Mouse (Mus musculus): ENCODE data around the gene Msl3. TPM values are rescaled to one million over a fixed set of nuclear protein-coding genes. Genes with fewer than 3 reads are reported as not detected.
"Not testable (repeated sequence)": the region's sequence is repeated elsewhere in the genome, so short reads cannot be mapped to it uniquely, and the experiment has no call there.

Msl3 gene
- 15.3 and 15.4 TPM in 2 replicates for polyA plus RNA-seq (2015; fragmentation: Nextera tagmentation; extraction: Ambion mirVana)

DNA sequence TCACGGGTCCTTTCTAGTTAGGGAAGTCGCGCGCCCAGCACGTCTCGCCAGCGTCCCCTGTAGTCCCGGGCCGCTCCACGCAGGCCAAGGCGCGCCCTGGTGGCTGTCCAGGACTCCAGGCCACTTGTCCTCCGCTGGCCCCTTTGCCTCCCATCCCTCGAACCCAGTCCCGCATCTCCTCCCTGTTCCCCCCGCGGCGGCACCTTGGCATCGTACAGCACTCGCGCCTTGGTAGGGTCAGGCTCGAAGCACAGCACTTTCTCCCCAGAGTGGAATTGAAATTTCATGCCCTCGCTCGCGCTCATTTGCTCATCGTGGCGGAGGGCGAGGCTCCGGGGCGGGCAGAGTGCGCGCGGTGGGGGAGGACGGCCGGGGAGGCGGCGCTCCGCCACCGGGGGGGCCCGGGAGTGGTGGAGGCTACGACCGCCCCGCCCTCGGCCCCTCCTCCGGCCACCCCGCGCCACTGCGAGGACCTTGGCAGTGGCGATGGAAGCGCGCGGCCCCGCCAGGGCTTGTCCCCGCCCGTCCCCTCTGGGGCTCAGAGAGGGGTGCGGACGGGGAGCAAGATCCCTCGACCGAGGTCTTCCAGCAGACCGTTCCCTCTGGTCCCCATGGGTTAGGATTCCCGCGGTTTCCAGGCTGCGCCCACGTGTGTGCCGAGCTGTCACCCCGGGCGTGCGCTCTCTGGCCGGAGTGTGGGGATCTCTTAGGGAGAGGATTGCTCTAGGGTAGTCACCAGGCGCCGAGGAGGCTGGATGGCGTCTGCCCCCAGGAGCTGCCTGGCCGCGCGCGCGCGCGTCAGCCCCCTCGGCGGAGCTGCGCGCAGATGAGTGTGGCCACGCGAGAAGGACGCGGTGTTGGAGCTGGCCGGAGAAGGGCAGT is at the start of gene Msl3:
Msl3 (minus strand) TSS at position 374 of the 882 bp plus-strand sequence.
- Histone ChIP-seq H3K4me1 (replicated peaks) (no peaks in the 10 kb centered on the region; the same call in 1 of the 2 replicates), H3K4me3 (replicated peaks) (peak within 1 kb of the TSS; percentile 63), H3K36me3 (replicated peaks) (peaks cover 17% of the 10 kb centered on the region), H3K27me3 (no peaks in the 10 kb centered on the region), H3K9me3 (replicated peaks) (no peaks in the 10 kb centered on the region), H3K9ac (peak within 1 kb of the TSS; percentile 59), H3K27ac (replicated peaks) (peak within 1 kb of the TSS; percentile 94), H3K4me2 (peak within 1 kb of the TSS; percentile 81)
- ATAC-seq (ENCODE audit: insufficient read depth) = peak; percentile 94
- 23% methylated on average over 88 of the region's 88 CpGs for WGBS (ENCODE audit: insufficient replicate concordance)

DNA sequence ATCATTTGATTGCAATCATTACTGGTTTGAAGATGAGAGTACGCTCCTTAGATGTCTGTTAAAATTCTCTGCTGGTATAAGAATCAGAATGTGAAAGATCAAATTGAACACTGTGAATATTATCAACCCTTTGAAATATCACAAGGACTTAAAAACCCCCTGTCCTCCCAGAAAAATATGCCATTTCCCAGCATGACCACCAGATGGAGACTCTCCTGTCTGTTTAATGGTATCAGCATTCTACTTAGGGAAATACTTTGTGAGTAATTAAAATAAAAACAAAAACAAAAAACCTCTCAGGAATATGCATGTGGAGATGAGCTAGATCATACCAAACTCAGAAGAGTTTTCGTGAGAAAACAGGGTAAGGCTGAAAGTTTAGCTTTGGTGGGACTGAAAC is 44.3 kb upstream of the Msl3 start:
- ATAC-seq (ENCODE audit: insufficient read depth) = no peak
- Histone ChIP-seq H3K27me3 (no peaks in the 10 kb centered on the region), H3K9ac (no peak overlapping the region), H3K36me3 (replicated peaks) (no peaks in the 10 kb centered on the region), H3K27ac (replicated peaks) (no peak overlapping the region), H3K4me1 (replicated peaks) (no peaks in the 10 kb centered on the region), H3K4me2 (no peak overlapping the region), H3K4me3 (replicated peaks) (no peak overlapping the region), H3K9me3 (replicated peaks) (no peaks in the 10 kb centered on the region)
- WGBS (ENCODE audit: insufficient replicate concordance) = 37% methylated on average over 2 of the region's 2 CpGs

DNA sequence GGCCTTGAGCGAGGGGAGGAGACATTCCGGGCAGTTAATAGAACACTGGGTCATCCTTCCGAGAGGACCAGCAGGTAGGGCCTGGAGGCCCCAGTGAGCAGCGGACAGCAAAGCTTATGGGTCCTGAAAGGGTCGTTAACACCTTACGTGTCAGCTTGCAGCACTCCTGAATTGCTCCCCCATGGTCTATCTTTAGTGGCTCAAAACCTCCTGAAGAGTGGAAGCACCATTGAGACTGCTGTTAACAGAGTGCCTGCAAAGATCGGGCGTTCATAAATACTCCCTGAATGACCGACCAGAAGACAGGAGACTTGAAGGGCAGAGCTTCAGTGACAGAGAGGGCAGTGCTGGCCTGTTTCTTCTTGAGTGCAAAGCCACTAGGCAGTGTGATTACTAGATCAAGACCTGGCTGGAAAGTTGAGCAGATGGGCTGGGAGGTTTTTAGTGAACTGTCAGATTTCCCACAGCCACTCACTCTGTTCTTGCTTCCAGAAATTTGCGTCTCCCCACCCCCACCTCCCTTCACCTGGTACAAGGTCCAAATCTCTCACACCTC is 787 bp upstream of the Msl3 start:
- Histone ChIP-seq H3K4me3 (replicated peaks) (peak overlapping the region; percentile 63), H3K4me1 (replicated peaks) (no peaks in the 10 kb centered on the region; the same call in 1 of the 2 replicates), H3K9ac (peak overlapping the region; percentile 54), H3K36me3 (replicated peaks) (peaks cover 11% of the 10 kb centered on the region), H3K9me3 (replicated peaks) (no peaks in the 10 kb centered on the region), H3K27me3 (no peaks in the 10 kb centered on the region), H3K27ac (replicated peaks) (peak overlapping the region; percentile 94), H3K4me2 (peak overlapping the region; percentile 81)
- WGBS (ENCODE audit: insufficient replicate concordance) = 25% methylated on average over 10 of the region's 10 CpGs
- no peak for ATAC-seq (ENCODE audit: insufficient read depth)

DNA sequence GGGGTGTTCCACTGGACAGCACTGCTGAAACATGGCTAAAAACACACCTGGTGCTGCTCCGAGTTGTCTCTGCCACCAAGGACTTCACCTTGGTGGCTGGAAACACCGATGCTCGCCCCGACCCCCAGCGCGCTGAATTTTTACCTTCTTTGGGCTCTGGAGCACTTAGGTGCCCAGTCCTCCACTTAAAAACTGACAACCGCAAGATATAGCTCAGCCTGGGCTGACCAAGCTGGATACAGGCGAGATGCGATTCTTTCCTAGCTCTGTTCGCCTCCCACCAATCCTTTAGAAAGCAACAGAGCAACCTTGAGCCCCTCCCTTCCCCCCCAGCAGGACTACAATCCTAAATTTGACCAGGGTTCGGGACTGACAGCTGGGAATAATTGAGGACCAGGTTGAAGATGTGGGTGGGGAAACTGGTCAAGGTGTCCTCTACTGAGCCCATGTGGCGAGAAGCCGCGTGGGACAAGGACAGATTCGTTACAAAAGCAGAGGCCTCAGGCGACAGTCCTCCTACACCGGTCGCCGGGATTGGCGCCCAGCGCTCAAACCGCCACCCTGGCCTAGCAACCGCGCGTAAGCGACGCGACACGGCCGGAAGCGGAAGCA is 679 bp downstream of the Msl3 start:
- 23% methylated on average over 31 of the region's 31 CpGs for WGBS (ENCODE audit: insufficient replicate concordance)
- no peaks in the 10 kb centered on the region; the same call in 1 of the 2 replicates for H3K4me1 ChIP-seq (replicated peaks)
- H3K36me3 ChIP-seq (replicated peaks) = peaks cover 23% of the 10 kb centered on the region
- H3K4me2 ChIP-seq = peak overlapping the region; percentile 81
- no peaks in the 10 kb centered on the region for H3K27me3 ChIP-seq
- no peak for ATAC-seq (ENCODE audit: insufficient read depth)
- no peaks in the 10 kb centered on the region for H3K9me3 ChIP-seq (replicated peaks)
- H3K27ac ChIP-seq (replicated peaks) = peak overlapping the region; percentile 94
- H3K9ac ChIP-seq = peak overlapping the region; percentile 59
- peak overlapping the region; percentile 63 for H3K4me3 ChIP-seq (replicated peaks)

DNA sequence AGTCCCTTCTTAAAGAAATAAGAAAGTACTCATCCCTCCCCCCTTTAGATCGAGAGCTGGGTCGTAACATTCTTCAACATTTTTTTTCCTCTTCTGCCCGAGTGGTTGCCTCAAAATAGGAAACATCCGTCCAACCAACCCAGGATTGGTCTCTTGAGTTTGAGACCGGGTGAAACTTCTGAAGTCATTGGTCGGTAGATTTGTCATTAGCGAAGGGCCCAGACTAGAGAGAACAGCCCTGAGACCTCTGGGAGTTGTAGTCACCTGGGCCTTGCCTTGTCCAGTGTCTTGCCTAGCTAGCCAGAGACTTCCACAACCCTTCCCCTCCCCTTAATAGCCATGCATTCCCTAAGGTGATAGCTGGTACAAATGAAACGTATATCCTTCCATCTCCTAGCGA is 1.3 kb downstream of the Msl3 start:
- Histone ChIP-seq H3K27ac (replicated peaks) (peak overlapping the region; percentile 94), H3K36me3 (replicated peaks) (peaks cover 29% of the 10 kb centered on the region), H3K4me2 (peak overlapping the region; percentile 81), H3K4me3 (replicated peaks) (peak overlapping the region; percentile 63), H3K27me3 (no peaks in the 10 kb centered on the region), H3K9me3 (replicated peaks) (no peaks in the 10 kb centered on the region), H3K4me1 (replicated peaks) (no peaks in the 10 kb centered on the region; the same call in 1 of the 2 replicates), H3K9ac (peak overlapping the region; percentile 59)
- ATAC-seq (ENCODE audit: insufficient read depth) = peak; percentile 59
- 17% methylated on average over 9 of the region's 9 CpGs for WGBS (ENCODE audit: insufficient replicate concordance)

DNA sequence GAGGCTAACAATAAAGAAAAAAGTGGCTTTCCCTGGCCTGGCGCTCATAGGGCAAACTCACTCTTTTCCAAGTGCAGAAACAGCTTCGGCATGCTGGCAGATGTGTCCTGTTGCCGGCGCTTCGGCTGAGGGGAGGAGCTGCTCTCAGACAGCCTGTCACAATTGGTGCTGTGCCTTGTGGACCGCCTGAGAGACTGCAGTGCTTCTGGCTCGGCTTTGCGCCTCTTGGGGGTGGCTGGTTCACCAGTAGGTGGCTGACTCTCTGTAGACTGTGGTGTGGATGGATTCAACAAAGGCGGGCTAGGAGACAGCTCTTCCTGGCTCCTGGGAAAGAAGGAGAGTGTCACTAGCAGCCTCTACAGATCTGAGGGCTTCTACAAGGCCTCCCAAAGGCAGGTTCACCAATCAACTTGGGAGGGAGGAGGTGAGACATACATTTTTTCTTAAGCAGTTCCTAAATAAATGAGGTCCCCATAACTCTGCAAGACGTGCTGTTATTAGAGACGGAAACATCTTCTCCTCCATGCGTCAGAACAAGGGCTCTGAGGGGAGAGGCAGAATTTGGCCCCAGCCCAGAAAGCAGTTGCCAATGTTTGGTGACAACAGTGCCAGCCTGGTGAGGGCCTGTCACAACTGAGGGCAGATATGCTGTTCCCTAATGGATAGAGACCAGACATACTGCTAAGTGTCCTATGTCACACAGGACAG is 9.6 kb downstream of the Msl3 start:
- Histone ChIP-seq H3K4me3 (replicated peaks) (no peak overlapping the region), H3K9ac (no peak overlapping the region), H3K4me2 (no peak overlapping the region), H3K4me1 (replicated peaks) (no peaks in the 10 kb centered on the region), H3K27ac (replicated peaks) (no peak overlapping the region), H3K9me3 (replicated peaks) (no peaks in the 10 kb centered on the region), H3K36me3 (replicated peaks) (peaks cover 35% of the 10 kb centered on the region), H3K27me3 (no peaks in the 10 kb centered on the region)
- no peak for ATAC-seq (ENCODE audit: insufficient read depth)
- 68% methylated on average over 12 of the region's 12 CpGs for WGBS (ENCODE audit: insufficient replicate concordance)

DNA sequence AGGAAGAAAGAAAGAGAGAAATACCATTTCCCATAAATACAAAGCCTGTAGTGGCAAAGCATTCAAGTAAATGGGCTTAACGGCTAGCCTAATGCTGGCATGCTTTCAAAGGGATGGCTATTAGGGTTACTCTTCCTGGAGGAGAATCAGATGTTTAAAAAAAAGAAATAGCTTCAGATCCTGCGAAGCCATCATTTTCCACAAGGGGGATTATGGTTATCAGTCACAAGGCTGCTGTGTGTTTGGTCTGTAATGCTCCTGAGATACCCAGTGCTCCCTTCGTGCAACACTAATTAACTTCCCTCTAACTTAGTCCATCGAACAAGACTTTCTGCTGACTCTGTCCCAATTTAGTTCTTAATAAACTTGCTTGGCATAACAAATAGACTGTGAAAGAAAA is 13.5 kb downstream of the Msl3 start:
- Histone ChIP-seq H3K27ac (replicated peaks) (no peak overlapping the region), H3K9ac (no peak overlapping the region), H3K4me1 (replicated peaks) (no peaks in the 10 kb centered on the region), H3K4me2 (no peak overlapping the region), H3K9me3 (replicated peaks) (no peaks in the 10 kb centered on the region), H3K36me3 (replicated peaks) (peaks cover 29% of the 10 kb centered on the region), H3K27me3 (no peaks in the 10 kb centered on the region), H3K4me3 (replicated peaks) (no peak overlapping the region)
- WGBS (ENCODE audit: insufficient replicate concordance) = 62% methylated on average over 4 of the region's 4 CpGs
- no peak for ATAC-seq (ENCODE audit: insufficient read depth)

DNA sequence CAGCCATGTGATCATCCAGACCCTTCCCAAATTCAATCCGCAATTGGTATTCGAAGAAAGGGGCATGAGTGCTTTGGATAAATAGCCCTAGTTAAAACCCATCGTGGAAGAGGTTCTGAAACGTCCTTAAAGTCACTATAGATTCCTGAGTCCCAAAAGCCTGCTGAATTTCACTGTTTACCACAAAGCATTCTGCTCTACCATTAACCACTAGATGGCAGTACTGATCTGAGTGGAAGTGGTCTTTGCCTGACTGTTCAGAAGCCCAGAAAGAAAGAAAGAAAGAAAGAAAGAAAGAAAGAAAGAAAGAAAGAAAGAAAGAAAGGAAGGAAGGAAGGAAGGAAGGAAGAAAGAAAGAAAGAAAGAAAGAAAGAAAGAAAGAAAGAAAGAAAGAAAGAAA is 13.9 kb downstream of the Msl3 start:
- not testable (repeated sequence) for ATAC-seq (ENCODE audit: insufficient read depth); H3K27me3 ChIP-seq; H3K27ac ChIP-seq (replicated peaks); H3K9me3 ChIP-seq (replicated peaks); H3K4me1 ChIP-seq (replicated peaks); H3K9ac ChIP-seq; H3K4me3 ChIP-seq (replicated peaks); H3K4me2 ChIP-seq
- WGBS (ENCODE audit: insufficient replicate concordance) = 55% methylated on average over 4 of the region's 4 CpGs
- peaks cover 26% of the 10 kb centered on the region for H3K36me3 ChIP-seq (replicated peaks)

DNA sequence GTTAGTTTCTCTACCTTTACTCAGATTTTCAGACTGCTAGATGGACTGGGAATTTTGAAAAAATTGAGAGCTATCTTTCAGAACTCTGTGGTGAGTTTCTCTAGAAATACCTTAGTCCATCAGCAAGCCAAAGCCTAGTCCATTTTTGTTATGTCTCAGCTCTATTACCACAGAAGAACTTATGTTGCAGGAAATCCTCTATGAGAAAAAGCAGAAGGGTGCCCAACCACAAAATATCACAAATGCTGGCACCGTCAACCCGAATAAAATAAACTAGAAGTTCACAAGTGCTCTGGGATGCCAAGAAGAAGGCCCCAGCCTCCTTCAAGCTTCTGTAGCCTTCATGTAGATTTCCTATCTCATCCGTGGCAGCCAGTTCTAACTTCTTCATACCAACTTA is 14.4 kb downstream of the Msl3 start:
- WGBS (ENCODE audit: insufficient replicate concordance) = 67% methylated on average over 3 of the region's 3 CpGs
- no peak for ATAC-seq (ENCODE audit: insufficient read depth)
- peaks cover 24% of the 10 kb centered on the region for H3K36me3 ChIP-seq (replicated peaks)
- no peaks in the 10 kb centered on the region for H3K27me3 ChIP-seq
- H3K4me1 ChIP-seq (replicated peaks) = no peaks in the 10 kb centered on the region
- H3K9me3 ChIP-seq (replicated peaks) = no peaks in the 10 kb centered on the region
- no peak overlapping the region for H3K4me3 ChIP-seq (replicated peaks)
- H3K4me2 ChIP-seq = no peak overlapping the region
- no peak overlapping the region for H3K9ac ChIP-seq
- no peak overlapping the region for H3K27ac ChIP-seq (replicated peaks)

DNA sequence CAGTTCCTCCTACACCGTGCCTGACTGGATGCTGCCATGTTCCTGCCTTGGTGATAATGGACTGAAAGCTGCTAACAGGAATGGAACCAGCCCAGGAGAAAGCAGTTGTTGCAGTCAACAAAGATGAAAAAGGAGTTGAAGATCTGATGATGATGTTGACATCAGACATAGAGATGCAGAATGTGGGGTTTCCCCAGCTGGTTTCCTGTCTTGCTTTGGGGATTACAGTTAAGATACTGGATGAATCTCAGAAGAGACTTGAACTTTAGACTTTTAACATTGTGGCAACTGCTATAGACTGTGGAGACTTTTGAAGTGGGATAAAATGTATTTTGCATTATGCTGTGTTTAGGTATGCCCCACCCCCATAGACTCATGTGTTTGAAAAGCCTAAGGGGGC is 15.9 kb downstream of the Msl3 start:
- H3K4me2 ChIP-seq = no peak overlapping the region
- H3K36me3 ChIP-seq (replicated peaks) = peaks cover 31% of the 10 kb centered on the region
- H3K9me3 ChIP-seq (replicated peaks) = no peaks in the 10 kb centered on the region
- WGBS (ENCODE audit: insufficient replicate concordance) = 71% methylated on average over 1 of the region's 1 CpGs
- H3K27ac ChIP-seq (replicated peaks) = no peak overlapping the region
- H3K27me3 ChIP-seq = no peaks in the 10 kb centered on the region
- no peak for ATAC-seq (ENCODE audit: insufficient read depth)
- H3K4me1 ChIP-seq (replicated peaks) = no peaks in the 10 kb centered on the region
- no peak overlapping the region for H3K4me3 ChIP-seq (replicated peaks)
- H3K9ac ChIP-seq = no peak overlapping the region

DNA sequence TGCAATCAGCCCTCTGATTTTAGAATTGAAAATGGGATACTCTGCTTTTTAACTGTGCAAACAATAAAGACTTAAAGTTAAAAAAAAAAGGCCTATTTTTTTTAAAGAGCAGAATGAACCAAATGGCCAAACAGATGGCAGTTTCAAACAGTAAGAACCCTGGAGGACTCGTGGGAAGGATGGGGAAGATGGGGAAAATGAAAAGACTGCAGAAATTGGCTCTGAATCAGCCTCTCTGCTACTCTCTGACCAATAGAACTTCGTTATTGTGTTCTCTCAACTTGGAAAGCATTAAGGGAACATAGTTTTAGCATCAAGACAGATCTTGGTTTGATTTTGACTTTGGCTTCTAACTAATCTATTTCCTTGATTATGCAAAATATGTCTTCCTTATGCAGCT is 24.4 kb downstream of the Msl3 start:
- ATAC-seq (ENCODE audit: insufficient read depth) = no peak
- H3K9ac ChIP-seq = no peak overlapping the region
- H3K36me3 ChIP-seq (replicated peaks) = peaks cover 23% of the 10 kb centered on the region
- no peaks in the 10 kb centered on the region for H3K4me1 ChIP-seq (replicated peaks)
- H3K9me3 ChIP-seq (replicated peaks) = no peaks in the 10 kb centered on the region
- no peak overlapping the region for H3K4me3 ChIP-seq (replicated peaks)
- no peak overlapping the region for H3K27ac ChIP-seq (replicated peaks)
- H3K27me3 ChIP-seq = no peaks in the 10 kb centered on the region
- 50% methylated on average over 2 of the region's 2 CpGs for WGBS (ENCODE audit: insufficient replicate concordance)
- no peak overlapping the region for H3K4me2 ChIP-seq

All from liver, embryonic 15.5 days (tissue).